Mouse (Mus musculus) CH12F3 (cell line): Measurements from ENCODE around the gene Cabp2.

Experiments
- in situ Hi-C: fragments of 300-500 bp; cut with MboI; formaldehyde crosslinking; loops from 2 replicates; pipeline ENCODE4 v1.14.3; 2020; ENCODE audit warnings: low sequenced_read_pairs

Gene Cabp2

DNA sequence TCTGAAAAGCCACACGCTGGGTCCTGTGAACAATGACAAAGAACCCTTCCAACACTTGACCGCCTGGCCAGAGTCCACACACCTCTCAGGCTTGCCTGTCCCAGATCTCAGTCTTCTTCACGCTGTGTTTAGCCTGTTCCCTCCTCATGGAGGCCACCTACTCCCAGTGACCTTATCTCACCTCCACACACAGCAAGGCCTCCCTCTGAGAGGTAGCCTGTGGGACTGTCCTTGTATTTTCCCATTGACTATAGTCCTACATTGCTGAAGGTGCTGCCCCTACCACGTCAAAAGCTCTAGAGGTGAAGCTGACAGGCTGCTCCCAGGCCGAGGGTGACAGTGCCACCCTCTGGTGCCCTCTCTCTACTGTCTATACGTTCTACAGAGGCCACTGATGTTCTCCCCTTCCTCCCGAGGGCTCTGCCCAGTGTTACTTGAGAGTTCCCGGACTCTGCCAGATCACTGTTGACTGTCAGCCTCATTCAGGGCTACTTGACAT is 818 bp upstream of the Cabp2 start:
- in situ Hi-C loops, result no loop called here

DNA sequence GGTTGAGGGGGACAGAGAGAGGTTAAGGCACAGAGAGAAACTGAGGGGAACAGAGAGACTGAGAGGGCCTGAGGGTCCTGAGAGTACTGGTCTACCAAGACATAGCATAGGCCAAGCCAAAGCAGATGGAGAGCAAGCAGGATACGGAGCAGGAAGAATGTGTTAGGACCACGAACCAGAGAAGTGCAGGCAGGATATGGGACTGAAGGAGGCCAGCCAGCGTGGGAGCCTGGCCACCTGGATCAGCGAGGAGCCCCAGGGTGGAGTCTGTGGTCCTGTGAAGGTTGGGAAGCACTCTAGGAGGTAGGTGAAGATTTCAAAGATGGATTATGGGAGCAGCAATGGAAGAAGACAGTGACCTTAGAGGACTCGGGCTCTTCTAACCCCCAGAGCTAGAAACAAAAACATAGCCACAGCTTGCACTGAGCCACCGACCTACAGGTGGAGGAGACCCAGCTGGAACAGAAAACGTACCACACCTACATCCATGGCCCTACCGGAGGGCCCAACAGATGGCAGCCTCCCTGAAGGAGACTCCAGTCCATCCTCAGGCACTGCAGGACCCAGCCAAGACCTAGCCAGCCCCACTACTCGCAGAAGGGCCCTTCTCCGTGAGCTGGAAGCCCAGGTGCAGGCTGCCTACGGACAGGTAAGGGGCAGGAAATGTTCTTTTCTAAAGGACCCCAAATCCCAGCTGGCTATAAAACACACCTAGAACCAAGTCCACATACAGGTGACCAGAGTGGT is 1.0 kb downstream of the Cabp2 start:
- in situ Hi-C loops, result no loop called here

DNA sequence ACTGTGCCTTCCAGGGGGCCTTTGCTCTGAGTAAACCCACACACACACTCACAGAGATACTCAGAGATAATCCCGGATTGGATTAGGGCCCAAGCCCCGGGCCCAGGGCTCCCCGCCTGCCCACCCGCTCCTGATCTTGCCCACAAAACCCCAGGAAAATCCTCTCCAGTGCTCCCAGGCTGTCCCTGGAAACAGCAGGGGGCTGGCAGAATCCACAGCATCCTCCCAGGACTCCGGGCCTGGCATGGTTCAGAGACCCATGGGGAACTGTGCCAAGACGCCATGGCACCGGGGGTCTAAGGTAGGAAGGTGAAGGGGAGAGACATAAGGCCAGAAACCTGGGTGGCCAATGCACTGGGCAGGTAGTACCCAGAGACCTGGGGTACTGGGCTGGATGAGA is 1.9 kb downstream of the Cabp2 start:
- in situ Hi-C loops, result no loop called here

DNA sequence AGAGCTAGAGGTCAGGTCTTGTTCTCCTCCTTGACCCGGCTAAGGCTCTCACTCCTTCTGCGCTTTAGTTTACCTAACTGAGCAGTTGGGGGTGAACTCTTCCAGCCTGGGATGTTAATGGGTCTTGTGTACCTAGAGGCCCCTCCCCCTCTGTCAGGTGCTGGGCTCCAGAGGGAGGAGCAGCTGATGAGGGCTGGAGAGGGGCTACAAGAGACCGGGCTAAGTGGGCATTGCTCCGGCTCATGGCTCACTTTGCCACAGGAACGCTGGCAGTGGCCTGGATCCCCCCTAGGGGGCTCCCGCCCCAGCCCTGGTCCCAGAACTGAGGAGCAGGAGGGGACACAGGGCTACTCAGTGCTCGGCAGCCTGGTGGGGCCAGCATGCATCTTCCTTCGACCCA is 2.4 kb downstream of the Cabp2 start:
- in situ Hi-C loops, result no loop called here

DNA sequence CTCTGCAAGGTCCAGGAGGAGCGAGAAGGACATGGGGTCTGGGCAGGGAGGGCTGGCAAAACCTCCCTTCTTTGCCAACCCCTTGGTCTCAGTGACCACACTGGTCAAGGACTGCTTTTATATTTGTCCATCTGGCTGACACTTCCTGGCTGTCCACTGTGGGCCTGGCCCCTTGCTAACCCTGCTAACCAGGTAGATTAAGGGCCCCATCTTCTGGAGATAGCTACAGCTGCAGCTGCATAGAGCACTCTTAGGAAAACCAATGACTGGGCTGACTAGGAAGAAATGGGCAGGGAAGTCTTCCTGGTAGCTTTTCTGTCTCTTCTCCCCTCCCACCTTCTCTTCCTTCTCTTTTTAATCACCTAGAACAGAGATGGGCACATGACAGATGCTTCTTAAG is 3.6 kb downstream of the Cabp2 start:
- in situ Hi-C loops, result no loop called here

DNA sequence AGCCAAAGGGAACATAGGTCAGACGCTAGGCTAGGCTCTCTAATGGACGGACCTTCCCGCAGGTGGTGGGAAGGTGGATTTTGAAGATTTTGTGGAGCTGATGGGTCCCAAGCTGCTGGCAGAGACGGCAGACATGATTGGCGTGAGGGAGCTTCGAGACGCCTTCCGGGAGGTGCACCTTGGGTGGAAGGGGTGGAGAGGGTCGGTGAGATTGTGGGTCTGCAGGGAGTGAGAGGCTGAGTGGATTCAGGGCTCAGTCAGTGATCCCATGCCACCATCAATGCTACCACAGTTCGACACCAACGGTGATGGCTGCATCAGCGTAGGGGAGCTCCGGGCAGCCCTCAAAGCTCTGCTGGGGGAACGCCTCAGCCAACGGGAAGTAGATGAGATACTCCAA is 4.8 kb downstream of the Cabp2 start:
- in situ Hi-C loops, result no loop called here

DNA sequence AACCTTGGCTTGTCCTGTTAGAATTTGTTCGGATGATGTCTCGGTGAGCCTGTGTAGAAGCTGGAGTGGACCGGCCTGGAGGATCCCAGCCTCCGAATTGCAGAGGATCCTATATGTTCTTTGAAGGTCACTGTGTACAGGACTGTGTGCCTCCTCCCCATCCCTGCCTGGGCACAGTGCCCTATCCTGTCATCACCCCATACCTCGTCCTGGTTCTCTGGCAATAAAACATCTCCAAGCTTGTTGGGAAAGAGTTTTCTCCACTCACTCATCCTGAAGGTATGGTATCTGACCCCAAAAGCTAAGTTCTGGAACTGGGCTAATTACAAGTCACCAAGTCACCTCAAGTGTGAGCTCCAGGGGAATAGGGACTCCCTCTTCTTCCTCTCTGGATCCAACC is 5.7 kb downstream of the Cabp2 start:
- in situ Hi-C loops, result no loop called here

DNA sequence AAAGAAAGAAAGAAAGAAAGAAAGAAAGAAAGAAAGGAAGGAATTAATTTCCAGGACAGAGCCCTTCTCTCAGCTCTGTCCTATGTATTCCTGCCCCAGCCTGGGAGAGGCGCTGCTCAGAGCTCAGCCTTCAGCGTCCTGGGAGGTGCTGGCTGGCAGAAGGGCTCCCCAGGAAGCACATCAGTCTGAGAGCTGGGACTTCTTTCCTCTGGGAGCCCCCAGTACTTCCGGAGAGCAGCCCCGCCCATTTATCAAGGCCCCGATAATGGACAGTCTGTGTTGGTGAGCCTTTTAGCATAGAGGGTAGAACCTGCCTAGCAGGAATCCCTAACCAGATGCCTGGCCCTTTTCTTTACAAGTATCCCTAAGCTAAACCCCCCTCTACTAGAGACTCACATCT is 6.8 kb downstream of the Cabp2 start:
- in situ Hi-C loops, result no loop called here

DNA sequence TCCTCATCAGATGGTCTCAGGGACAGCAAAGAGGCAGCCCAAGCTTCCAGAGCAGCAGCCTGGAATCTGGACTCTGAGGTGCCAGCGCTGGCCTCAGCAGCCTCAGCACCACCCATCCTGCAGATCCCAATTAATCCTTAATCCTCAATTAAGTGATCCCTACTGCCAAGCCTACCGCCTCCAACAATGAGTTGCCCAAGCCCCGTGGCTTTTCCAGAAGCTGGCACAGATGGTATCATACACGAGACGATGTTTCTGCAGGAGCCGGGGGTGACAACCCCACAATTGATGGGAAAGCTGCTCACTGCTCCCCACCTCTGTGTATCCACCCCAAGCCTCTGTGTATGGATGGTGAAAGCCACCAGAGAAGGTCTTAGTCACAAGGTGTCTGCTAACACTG is 7.8 kb downstream of the Cabp2 start:
- in situ Hi-C loops, result no loop called here

DNA sequence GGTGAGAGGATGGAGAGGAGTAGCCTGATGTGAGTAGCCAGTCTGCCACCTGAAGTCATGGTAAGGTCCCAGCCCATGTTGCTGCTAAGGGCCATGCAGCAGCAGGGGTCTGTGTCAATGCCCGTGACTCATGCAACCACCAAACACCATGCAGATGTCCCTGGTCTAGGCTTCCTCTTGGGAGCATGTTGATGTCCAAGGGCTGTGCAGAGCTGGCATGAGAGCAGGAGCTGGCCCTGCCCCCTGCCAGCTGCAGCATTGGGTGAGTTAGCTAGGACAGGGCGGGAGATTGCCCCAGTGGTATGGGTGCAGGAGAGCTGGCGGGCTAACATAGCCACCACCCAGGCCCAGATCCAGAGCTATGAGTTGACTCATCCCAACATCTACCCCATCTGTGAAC is 9.1 kb downstream of the Cabp2 start:
- in situ Hi-C loops, result no loop called here

DNA sequence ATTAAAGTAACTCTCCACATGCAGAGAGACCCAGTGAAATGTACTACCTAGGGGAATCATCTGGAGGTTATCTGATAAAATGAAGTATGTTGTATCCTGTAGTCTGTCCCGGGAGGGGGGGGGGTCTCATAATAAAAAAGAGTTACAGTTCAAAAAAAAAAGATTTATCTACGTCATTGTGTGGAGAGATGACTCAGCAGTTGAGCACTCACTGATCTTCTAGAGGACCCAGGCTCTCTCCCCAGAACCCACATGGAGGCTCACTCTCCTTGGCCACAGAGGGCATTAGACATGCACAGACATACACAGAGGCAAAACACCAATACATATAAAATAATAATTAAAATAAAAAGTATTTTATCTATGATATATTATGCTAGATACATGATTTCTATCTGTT is 10.0 kb downstream of the Cabp2 start:
- in situ Hi-C loops, result no loop called here

DNA sequence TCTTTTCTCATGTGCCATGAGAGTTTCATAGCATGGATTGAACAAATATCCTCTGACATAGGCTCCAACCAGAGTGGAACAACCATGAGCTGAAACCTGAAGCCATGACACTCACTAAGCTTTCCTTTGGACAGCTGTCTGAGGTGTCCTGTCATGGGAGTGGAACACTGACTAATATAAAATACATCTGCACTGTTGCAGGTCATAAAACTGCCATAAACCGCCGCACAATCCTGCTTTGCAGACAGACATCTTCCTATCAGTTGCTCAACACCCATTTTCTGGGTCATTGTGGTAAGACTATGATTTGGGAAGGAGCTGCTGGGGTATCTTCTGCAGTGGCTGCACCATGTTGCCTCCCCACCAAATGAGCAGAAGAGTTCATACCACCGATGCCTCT is 11.4 kb downstream of the Cabp2 start:
- in situ Hi-C loops, result no loop called here

DNA sequence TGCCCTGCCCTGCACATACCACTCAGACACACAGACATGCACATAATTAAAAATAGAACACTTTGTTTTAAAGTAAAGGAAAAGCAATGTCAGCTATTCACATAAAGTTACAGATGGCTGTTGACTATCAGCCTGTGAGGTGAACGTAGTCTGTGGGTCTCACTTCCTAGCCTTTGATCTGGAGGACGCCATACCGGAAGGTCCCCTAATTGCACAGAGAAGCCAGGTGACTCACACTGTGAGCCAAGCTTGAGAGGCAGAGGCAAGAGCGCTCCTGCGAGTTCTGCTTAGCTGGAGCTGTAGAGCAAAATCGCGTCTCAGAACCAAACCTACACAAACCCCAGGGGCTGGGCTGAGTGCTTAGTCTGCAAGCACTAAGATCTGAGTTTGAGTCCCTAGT is 12.4 kb downstream of the Cabp2 start:
- in situ Hi-C loops, result no loop called here

DNA sequence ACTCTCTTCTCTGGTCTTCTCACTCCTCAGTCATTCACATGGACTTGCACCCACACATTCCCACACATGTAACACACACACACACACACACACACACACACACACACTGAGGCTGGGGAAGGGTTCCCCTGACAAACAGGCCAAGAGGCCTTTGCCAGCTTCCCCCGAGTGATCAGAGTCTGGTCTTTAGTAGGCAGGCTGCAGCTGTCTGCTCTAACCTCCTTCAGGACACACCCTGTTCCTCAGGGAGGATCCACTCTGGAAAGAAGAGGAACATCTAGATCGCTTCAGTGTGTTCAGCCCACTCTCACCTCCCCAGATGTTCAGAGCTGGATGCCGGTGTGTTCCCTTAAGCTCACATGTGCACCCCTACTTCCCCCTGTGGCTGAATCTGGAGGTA is 13.0 kb downstream of the Cabp2 start:
- in situ Hi-C loops, result no loop called here

DNA sequence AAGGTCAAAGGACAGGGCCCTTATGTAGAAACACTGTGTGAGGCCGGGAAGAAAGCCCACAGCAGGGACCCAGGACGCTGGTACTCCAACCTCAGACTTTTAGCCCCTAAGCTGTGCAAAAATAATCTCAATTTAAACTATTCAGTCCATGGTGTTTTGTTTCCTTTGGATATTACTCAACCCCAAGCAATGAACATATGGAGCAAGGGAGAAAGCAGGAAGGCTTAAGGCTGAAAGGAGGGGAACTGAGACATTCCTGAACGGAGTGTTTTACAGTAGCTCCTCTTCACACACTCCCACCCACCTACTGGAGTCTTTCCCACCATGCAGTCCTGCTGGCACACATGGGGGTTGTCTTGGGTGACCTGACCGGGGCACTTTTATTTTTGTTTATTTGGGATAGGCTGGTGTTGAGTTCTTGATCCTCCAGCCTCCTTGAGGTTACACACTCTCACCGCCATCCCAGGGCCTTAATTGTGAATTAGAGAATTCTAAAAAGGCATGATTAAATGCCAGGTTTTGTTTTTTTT is 13.5 kb downstream of the Cabp2 start:
- in situ Hi-C loops, result no loop called here

DNA sequence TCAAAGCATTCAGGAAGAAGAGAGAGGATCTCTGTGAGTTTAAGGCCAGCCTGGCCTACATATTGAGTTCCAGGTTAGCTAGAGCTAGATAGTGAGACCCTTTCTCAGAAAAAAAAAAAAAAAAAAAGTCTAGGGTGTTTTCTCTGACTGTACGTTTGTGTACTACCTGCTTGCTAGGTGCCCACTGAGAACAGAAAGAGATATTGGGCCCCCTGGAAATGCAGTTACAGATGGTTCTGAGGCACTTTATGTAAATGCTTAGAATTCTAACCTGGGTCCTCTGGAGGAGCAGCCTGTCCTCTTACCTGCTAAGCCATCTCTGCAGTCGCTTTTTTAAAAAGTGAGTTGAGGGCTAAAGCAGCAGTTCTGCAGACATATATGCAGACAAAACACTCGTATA is 14.4 kb downstream of the Cabp2 start:
- in situ Hi-C loops, result no loop called here

DNA sequence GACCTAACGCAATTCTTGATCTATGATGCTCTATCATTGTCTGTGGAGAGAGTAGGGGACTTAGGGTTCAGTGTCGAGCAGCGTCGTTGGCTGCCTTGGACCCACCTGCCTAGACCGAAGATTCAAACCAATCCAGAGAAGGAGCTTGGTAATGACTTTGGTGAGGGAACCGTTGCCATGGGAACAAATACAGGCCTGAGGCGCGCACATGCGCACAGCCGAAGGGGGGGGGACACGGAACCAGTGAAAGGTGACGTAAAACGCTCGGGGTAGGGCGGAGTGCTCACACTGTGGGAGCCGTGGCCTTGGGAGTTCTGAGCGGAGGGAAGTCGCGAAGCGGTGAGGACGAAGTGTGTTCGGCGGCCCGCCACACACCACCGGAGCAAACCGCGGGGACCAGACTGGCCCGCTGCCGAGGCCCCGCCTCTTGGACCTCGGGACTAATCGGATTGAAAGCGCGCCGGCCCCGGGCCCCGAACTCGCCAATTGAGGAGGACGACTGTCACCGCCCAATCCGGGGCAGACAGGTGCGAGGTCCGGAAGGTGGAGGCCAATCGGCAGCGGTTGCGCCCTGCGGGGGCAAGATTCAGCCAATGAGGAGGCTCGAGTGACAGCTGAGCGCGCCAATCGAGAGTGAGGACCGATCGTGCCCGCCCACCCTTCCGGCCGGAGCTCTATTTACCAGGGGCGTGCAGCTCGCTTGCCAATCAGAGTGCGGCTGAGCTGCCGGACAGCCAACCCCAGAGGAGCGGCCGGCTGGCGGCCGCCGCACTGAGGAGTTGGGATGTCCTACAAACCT is 15.5 kb downstream of the Cabp2 start, which contains the start of gene Cdk2ap2:
Gene Cdk2ap2, plus strand, starts transcription at position 541 of the 799 bp plus-strand sequence.
- in situ Hi-C loops, result no loop called here

DNA sequence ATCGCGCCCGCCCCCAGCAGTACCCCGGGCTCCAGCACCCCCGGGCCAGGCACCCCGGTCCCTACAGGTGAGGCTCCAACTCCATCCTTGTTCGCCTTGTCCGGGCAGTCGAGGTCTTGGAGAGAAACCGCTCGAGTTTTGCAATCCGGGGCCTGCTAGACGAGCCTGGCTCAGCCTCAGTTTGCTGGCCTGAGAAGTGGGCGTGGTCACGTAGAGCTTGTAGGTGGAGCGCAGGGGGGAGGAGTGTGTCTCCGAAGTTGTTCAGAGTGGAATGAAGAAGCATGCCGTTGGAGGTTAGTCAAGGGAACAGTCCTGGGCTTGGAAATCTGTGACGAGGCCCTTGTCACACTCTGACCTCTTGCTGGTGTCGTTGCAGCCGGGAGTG is 16.1 kb downstream of the Cabp2 start:
- in situ Hi-C loops, result no loop called here

DNA sequence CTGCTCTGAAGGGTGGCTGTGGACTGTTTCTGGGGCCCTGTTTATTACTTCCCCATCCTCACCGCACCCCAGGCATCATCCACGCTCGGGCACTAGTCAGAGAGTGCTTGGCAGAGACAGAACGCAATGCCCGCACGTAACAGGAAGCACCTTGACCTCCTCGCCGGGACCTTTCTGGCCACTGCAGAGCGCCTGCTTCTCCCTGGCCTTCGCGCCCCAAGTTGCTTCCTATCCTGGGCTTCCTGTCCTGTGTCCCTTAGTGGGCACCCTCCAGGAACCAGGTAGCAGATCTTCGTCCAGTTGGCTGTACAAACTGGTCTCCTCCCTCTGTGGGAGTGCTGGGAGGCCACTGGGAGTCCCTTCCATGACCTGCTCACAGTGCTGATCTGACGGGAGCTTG is 17.0 kb downstream of the Cabp2 start:
- in situ Hi-C loops, result no loop called here

DNA sequence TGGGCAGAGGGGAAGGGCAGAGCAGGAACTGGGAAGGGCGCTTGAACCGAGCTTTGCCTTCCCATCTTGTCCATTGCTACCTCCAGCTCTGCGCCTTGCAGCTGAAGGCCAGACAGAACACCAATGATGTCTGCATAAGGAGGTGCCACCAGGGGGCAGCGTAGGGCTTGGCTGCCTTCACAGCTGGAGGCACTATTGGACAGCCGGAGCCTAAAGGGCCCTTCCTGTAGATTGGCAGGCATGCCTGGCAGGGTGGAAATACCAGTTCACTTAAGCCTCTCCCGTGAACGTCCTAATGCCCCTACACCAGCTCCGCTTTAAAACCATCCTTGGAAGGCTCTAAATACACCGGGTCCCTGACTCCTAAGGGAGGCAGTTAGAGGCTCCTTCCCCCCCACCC is 17.7 kb downstream of the Cabp2 start:
- in situ Hi-C loops, result no loop called here

DNA sequence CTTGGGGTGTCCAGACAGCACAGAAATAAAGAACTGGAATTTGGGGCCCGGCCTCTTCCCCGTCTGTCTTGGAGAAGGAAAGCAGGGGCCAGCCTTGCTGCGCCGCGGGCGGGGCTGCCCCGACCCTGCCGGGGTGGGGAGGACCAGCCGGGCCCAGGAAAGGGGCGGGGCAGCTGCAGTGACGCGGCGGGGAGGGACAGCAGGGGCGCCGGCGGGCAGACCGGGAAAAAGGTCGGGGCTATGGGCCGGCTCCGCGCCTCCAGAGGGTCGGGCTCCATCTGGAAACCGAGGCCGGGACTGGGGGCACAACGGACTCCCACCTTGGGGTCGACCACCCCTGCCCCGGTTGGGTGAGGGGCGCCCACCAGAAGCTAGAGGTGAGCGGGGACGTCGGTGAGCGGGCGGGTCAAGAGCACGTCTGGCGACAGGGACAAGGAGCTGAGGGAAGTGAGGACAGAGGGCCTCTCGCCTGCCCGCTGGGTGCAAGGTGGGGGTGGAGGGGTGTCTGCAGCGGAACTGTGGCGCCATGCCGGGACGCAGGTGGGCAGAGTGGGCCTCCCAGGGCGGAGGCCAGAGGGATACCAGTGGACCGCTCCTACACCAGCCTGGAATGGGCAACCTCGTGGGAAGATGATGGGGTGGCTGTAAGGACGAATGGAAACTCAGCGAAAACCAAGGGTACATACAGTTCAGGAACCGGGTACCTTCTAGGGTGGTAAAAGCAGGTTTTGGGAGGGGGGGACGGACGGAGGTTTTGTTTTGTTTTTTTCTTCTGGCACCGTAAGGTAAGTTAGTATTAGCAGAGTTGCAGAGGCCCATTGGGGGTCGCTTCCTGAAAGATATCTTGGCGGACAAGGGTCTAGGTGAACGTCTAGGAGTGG is 18.7 kb downstream of the Cabp2 start, which contains the start of gene Pitpnm1:
Gene Pitpnm1, plus strand, starts transcription at position 162 of the 881 bp plus-strand sequence.
- in situ Hi-C loops, result no loop called here
